Mouse (Mus musculus): ENCODE data around the gene Tspan17.
A peak's percentile ranks its signal among the peaks of the same experiment; 100 is the strongest.

Tspan17 gene

DNA sequence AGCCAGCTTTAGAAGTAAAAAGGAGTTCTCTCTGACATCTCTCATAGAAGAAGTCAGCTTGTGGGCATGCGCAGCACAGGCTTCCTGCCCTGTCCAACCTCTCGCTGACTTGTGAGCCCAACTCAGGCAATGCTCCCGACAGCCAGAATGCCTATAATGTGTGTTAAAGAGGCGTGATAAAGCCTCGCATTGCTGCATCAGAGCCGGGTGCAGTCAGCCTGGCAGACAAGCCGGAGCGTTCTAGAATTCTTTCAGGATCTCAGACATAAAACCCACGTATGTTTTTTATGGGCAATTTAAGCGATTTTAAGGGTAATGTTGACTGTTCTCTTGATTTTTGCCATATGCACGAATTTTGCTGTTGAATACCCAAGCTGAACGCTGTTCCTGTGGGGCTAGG, 18.9 kb downstream of the Tspan17 start:
- no peak for DNase-seq

DNA sequence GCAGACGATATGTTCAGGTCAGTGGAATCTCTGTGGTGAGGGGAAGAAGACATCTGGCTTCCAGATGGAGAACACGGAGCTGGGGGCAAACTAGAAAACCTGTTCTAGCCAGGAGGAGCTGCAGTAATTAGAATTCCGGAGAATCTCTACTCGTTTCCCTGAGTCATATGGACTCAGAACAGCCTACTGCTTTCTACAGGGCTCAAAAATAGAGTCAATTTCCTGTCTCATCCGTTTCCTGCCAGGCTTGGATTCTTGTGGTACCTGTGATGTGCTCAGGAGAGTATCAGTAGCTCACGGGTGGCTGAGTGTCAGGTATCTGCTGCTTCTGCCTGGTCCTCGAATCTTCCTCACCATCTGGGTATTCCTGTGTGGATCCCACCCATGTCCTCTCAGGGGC, 22.3 kb downstream of the Tspan17 start:
- no peak for DNase-seq

DNA sequence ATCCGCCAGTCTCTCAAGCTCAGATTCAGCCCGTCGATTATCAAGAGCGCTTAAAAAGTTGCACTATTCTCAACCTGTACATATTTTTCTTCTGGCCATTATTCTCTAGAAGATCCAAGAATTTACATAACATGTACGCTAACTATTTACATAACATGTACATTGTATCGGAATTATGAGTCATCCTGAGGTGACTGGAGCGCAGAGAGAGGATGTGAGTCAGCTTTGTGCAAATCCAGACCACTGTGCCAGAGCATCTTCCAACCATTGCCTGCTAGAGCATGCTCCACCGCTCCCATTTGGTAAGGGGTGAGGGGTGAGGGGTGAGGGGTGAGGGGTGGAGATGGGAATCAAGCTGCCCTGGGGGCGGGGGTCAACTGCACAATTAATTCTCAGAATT, 24.2 kb downstream of the Tspan17 start:
- DNase-seq: no peak

DNA sequence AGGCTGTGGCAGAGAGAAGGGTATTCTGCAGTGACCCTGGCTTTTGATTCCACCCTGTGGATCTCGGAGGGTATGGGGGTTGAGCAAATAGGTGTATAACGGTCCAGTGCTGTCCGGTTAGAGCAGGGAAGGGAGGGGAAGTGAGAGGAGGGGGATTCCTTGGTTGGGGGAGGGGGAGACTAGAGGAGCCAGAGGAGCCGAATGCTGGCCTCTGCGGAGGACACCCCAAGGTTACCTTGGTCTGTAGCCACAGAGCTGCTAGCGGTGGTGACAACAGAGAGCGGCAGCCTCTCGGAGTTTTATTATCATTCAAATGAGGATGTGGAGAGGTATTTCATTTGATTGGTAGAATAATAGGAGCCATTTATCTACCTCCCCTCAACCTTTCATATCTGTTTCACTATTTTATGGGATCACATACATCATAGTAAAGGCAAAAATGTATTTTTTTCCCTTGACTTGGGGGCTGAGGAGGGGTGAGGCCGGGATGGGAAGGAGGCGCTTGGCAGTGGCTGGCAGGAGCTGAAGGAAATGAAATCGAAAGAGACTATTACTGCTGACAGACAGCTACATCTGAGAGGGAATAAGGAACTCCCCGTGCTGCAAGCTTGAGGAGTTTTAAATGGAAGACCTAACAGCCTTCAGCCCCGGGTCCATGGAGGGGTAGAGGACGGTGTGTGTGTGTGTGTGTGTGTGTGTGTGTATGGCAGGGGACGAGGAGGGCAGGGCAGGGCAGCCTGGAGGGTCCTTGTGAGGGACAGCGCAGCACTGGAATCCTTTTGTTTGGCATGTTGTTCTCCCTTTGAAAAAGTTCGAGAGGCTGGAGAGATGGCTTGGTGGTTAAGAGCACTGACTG, 29.4 kb downstream of the Tspan17 start:
- no peak for DNase-seq

DNA sequence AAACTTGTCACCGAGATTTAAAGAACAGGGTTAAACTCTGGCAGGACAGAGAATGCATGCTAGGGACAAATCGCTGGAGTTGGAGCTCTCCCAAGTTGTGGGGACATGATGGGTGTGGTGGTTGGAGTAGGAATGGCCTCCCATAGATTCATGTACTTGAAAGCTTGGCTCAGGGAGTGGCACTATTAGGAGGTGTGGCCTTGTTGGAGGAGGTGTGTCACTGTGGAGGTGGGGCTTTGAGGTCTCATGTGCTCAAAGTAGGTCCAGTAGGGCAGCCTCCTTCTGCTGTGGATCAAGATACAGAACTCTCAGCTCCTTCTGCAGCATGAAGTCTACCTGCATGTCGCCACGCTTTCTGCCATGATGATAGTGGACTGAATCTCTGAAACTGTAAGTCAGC, 31.9 kb downstream of the Tspan17 start:
- no peak for DNase-seq

DNA sequence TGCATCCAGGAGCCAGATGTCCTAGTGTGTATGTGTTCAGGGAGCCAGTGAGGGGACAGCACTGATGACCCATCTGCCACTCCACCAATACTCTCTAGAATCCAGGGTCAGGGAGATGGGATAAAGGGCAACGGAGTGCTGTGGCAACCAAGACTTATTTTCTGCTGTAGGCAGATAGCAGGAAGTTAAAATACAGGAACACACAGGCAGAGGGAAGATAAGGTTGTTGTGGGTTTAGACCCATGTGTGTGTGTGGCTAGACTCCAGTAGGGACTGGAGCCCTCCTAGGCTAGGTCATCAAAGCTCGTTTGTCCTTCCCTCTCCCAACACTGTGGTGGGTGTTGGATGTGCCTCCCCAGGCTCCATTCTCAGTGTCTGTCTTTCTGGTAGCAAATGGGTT, 32.8 kb downstream of the Tspan17 start:
- DNase-seq: no peak

DNA sequence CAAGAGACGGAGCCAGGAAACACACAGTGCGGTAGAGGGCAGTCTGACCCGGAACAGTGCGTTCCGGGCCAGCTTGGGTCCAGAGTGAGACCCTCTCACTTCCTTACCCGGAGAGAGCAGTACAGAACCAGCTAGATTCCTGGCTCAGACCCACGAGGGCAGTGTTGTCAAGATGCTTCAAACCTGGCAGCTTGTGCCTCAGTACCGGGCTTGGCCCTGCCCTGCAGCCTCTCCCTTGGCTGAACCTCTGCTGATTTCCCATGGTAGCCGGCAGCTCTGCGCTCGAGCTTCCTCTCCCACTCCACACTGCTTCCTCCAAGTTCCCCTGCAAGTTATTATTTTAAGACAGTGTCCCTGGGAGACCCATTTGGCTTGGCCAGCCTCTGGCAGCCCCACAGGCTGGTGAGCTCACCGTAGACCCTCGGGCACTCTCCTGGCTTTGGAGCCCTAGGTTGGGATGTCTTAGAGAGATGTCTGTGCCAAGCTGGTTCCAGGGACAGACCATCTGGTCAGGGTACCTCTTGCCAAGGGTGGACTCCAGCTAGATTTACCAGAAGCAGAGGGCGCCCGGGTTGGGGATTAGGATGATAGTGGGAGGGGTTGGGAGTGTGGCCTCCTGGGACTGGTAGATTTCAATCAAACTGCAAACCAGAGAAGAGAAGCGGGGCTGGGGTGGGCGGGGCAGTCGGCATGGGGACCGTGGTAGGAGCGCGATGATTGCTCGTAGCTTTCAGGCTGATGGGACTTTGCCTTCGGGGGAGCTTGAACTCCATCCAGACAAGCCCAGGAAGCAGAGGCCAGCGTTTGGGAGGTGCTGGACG, 35.1 kb downstream of the Tspan17 start:
- DNase-seq: peak; percentile 22 to 38

DNA sequence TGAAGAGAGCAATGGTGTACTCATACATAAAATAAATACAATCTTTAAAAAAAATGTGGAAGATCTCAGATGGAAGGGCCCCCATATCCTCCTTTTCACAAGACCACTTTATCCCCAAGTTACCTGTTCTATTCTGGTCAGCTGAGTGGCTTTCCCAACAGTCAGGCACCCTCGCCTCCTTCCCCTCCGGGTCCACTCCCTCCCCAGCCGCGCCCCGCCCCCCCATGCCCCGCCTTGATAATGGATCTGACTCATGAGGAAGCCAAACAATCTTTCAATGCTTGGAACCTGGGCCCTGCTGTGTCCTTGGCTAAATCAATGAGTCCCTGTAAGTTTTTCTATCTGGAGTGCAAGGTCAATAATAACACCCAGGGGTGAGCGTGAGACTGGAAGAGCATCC, 38.8 kb downstream of the Tspan17 start:
- DNase-seq: no peak

DNA sequence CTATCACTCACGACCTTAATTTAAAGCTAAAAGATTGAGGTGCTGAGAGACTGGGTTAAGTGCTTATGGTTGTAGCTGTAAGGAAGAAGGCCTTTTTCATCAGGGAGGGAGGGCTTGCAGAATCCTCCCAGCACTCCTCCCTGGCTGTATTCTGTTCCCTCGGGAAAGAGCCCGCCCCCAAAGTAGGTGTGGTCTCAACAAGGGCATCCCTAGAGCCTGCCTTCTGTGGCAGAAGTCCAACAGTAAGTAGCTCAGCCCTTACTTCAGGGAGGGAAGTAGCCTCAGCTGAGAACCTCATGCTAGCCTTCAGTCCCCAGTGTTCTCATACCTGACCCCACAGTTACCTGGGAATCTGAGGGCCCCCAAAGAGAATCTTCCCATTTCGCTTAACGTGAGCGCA, 39.3 kb downstream of the Tspan17 start:
- DNase-seq: peak; percentile 12 to 37

DNA sequence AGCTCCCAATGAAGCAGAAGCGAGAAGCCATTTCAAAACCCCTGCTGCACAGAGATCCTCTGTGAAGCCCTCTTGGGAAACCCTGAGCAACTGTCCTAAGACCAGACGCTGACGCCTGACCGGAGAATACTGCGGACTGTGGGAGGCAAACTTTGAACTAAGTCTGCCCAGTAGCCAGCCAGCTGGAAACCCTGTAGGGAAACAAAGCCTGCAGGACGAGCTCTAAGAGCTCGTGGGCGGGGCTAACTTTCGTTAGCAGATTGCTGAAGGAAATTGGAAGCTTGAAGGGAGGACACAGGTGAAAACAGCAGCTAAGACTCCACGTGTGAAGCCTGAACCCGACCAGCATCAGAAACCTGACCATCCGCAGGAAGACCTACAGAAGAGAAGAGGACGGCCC, 40.3 kb downstream of the Tspan17 start:
- DNase-seq: peak; percentile 29 to 45

DNA sequence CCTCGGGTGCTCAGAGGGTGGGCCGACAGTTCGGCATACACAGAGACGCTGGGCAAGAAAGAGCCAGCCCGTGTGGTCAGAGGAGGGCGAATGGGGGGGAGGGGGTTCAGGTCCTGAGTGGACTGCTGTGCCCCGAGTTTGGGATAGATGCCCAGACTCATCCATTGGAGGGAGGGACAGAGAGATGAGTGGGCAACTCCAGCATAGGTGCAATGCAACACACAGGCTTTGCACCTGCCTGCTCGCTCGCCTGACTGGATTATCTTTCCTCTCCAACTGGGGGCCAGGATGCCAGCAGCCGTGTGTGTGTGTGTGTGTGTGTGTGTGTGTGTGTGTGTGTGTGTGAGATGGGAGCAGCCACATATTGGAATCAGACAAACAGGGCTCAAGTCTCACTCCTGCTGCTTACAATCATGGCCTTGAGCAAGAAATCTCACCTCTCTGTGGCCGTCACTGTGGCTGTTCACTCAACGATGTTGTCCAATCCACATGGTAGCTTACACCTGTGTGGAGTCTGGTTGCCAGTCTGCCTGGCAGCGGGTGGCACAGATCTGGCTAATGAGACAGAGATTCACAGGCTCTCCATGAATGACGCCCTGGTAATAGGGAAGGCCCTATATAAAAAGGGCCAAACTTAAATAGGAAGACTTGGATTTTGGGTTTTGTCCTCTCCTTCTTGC, 47.3 kb downstream of the Tspan17 start:
- DNase-seq: no peak

DNA sequence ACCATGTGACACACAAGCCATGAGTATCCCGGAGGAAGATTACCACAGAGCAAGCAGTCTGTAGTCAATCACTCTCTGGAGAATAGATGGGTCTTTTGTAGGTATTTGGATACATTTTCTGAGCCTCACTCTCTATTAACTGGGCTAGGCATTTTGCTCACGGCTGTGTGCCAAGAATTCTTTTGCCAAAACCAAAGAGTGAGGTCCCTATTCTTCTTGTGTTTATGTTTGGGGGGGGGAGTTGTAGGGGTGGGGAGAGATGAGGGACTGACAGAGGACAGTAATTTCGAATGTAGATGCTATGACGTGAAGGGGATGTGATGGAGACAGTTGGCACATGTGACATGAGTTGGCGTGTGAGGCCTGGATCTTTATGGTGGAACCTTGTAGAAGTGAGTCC, 47.9 kb downstream of the Tspan17 start:
- DNase-seq: no peak

DNA sequence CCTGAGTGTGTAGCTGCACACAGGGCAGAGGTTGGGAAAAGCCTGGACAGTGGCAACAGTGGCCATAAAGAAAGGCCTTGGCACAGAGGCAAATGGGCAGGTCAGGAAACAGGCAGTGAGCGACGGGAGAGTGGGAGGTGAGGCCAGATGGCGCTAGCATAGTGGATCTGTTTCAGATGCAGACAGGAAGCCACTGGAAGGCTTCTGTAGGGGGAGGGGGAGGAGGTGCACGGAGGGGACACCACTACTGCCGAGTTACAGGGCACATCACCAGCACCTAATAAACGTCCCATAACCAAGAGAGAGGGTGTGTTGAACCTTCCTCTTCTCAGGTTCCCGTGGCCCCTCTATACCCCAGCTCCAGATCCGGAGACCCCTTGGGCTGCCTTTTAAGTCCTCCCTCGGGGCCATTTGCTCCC, 48.3 kb downstream of the Tspan17 start:
- DNase-seq: peak; percentile 5 to 15

DNA sequence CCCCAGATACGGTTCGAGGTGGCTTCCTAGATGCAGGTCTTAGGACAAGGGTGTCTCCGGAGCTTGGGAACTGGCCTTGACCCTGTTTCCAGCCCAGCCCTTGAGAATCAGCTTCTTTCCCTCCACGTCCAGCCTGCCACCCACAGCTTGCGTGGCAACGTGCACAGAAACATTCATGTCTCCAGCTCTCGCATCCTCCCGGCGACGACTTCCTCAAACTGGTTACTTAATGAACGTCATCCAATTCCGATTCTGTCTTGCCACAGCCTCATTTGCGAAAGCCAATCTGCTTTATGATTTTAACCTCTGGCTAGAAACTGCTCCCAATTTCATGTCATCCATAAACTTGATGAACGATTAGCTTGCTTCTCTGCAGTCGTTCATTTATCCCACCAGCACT, 49.4 kb downstream of the Tspan17 start:
- DNase-seq: no peak

DNA sequence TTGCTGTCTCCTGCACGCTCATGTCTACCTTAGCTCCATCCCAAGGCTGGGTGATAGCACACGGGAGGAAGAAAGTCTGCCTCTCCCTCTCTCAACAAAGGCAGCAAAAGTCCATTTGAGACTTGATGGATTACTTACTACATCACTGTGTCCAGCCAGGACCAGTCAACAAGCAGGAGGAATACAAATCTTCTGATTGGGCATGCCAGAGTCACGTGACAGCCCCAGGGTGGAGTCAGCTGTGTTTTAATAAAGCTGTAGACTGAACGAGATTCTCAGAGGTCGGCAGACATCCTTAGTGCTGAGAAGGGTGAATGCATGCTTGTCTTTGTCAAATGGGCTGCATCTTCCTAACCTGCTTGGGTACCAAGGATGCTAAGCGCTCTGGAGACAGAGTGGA, 50.0 kb downstream of the Tspan17 start:
- DNase-seq: peak in 1 of 2 experiments; percentile 9

DNA sequence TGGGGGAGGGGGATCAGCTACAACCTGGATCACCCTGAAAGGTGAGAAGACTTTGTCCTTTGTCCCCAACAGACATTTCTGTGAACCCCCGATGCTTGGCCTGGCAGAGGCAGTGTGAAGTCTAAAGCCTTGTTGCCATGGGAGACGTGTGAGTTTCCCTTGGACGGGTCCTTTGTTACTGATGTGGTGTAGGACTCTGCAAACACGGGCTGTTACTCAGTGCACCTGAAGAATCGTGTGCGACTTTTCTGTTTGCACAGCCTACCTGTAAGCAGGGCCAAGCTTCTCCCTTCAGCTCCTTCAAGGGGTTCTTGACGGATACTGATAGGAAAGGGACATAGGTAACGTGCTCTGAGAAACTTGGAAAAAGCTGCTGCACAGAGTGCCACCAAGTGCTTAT, 55.4 kb downstream of the Tspan17 start:
- DNase-seq: no peak
